Mouse (Mus musculus): Measurements from ENCODE around the gene Hist1h1c. TPM values are rescaled to one million over a fixed set of nuclear protein-coding genes. Genes with fewer than 3 reads are reported as not detected.
"Not testable (repeated sequence)": the region's sequence is repeated elsewhere in the genome, so short reads cannot be mapped to it uniquely, and the experiment has no call there.

The Hist1h1c gene
- polyA plus RNA-seq, 1 experiment = 46.7 TPM

DNA sequence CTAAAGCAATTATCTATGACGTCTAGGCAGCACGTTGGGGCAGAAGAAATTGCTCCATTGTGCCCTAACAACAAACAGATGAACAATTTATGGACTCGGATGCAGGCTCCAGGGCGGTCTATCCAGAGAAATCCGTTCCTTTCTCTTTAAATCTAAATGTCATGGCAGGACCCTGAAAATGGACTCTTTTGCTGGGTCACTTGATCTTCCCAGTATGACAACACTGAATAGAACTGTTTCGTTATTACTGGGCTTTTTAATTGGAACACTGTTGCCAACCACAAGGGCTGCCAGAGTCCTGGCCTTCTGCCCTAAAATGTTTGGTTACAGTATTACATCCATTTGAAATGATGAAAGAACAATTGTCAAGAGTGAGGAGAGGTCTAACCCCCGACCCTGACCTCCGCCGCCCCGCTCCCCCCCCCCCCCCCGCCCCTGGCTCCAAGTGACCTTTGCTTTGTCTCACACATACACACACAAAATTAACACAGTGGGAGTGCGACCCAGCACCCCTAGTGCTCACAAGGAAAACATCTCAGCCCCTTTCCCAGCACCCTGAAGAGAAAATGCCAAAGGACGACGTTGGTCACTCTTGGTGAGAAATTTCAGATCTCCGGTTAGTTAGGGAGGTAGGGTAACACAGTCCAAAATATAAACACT, 28.8 kb upstream of the Hist1h1c start:
- no peak for TF ChIP-seq POLR2A (IDR thresholded peaks at IDR 0.05; ENCODE audit: borderline replicate concordance, extremely low read depth, low read depth, low read length)
- no peak for TF ChIP-seq CTCF (IDR thresholded peaks at IDR 0.05; ENCODE audit: insufficient read depth, low read length)
- WGBS = 20% methylated on average over 15 of the region's 15 CpGs
- no peak for DNase-seq
- Histone ChIP-seq H3K4me1 (ENCODE audit: control insufficient read depth, insufficient read depth, low read length) (peaks cover 2% of the 10 kb centered on the region; the same call in 1 of the 2 replicates), H3K4me3 (replicated peaks; ENCODE audit: extremely low read depth, low read depth, low read length) (peak overlapping the region; percentile 74)

DNA sequence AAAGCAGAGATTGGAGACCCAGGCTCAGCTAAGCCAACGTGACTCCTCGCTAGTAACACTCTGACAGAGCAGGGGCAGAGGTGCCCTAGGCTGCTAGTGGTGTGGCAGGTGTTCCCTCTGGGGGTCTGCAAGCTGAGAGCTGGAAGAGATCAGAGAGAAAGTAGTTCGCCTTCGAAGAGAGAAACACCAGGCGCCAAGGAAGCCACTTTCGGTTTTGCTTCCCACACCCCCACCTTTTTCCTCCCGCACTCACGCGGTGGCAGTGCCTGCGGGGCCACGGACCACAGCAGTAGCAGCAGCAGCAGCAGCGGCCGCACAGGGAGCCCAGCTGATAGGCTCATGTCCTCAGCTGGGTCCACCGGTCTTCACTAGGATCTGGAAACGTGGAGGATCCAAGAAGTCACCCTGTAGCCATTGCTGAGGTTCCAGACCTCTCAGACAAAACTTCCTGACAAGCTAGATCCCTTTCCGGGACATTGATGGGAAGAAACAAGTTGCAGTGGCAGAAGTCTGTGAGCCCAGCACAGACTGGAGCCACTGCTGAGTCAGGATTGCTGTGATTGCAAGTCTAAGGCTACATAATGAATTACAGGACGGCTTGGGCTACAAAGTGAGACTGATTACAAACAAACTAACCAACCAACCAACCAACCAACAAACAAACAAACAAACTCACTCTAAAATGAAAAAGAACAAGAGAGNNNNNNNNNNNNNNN, 28.1 kb upstream of the Hist1h1c start, which contains the start of gene Hfe:
Gene Hfe (minus strand): TSS at position 481 of the 716 bp plus-strand sequence.
- 1% methylated on average over 17 of the region's 17 CpGs for WGBS
- Histone ChIP-seq H3K4me1 (ENCODE audit: control insufficient read depth, insufficient read depth, low read length) (peaks cover 2% of the 10 kb centered on the region; the same call in 1 of the 2 replicates), H3K4me3 (replicated peaks; ENCODE audit: extremely low read depth, low read depth, low read length) (peak within 1 kb of the TSS; percentile 74)
- no peak for TF ChIP-seq CTCF (IDR thresholded peaks at IDR 0.05; ENCODE audit: insufficient read depth, low read length)
- TF ChIP-seq POLR2A (IDR thresholded peaks at IDR 0.05; ENCODE audit: borderline replicate concordance, extremely low read depth, low read depth, low read length) = peak; percentile 72; the same call in 1 of the 2 replicates
- DNase-seq = peak; percentile 64

DNA sequence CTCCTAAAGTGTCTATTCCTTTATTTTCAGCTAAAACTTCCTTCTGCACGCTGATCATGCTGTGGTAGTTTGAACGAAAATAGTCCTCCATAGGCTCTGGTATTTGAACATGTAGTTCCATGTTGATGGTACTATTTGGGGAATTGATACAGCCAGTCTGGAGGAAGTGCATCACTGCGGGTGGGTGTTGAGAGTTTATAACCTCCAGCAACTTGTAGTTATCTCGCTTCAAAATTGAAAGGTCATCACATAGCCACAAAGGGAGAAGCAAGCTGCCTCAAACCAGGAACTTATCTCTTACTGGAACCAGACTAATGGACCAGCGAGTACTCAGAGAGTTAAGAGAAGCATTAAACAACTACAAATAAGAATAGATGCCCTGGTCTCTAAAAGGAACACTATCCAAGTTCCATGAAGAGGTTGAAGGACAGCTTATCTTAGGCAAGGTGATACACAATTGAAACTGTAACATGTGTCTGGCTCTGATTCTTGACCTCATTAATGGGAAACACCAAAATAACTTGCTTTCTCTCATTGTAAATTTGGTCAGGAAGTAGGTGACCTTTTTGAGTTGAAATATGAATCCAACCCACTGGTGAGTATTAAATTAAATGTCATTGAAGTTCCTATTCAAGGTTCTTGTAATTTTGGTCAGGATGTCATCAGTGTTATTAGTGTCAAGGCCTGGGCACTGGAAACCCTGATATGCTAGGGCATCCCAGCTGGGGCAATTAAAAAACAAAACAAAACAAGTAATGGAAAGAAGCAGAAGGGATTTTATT, 22.2 kb upstream of the Hist1h1c start:
- 78% methylated on average over 5 of the region's 5 CpGs for WGBS
- H3K4me3 ChIP-seq (replicated peaks; ENCODE audit: extremely low read depth, low read depth, low read length) = no peak overlapping the region
- no peaks in the 10 kb centered on the region for H3K4me1 ChIP-seq (ENCODE audit: control insufficient read depth, insufficient read depth, low read length)
- TF ChIP-seq CTCF (IDR thresholded peaks at IDR 0.05; ENCODE audit: insufficient read depth, low read length) (no peak), POLR2A (IDR thresholded peaks at IDR 0.05; ENCODE audit: borderline replicate concordance, extremely low read depth, low read depth, low read length) (no peak)
- DNase-seq = no peak

DNA sequence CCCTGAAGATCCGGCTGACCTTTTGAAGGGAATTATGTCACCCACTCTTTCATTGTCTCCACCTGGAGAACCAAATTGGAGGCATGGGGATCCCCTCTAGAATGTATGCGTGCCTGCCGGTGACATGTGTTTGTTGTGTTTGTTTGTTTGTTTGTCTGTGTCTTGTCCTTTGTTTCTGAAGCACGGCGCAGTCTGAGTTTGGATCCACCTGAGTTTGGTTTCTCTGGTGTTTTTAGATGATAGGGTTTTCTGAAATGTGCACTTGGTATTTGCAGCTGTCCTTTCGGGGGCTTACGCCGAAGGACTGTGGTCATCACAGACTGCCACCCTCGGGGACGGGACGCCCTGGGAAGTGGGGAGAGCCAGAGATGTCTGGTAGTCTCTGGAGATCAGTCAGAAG, 21.4 kb upstream of the Hist1h1c start:
- H3K4me3 ChIP-seq (replicated peaks; ENCODE audit: extremely low read depth, low read depth, low read length) = no peak overlapping the region
- no peak for DNase-seq
- H3K4me1 ChIP-seq (ENCODE audit: control insufficient read depth, insufficient read depth, low read length) = no peaks in the 10 kb centered on the region
- TF ChIP-seq CTCF (IDR thresholded peaks at IDR 0.05; ENCODE audit: insufficient read depth, low read length) (no peak), POLR2A (IDR thresholded peaks at IDR 0.05; ENCODE audit: borderline replicate concordance, extremely low read depth, low read depth, low read length) (no peak)
- 49% methylated on average over 11 of the region's 11 CpGs for WGBS

DNA sequence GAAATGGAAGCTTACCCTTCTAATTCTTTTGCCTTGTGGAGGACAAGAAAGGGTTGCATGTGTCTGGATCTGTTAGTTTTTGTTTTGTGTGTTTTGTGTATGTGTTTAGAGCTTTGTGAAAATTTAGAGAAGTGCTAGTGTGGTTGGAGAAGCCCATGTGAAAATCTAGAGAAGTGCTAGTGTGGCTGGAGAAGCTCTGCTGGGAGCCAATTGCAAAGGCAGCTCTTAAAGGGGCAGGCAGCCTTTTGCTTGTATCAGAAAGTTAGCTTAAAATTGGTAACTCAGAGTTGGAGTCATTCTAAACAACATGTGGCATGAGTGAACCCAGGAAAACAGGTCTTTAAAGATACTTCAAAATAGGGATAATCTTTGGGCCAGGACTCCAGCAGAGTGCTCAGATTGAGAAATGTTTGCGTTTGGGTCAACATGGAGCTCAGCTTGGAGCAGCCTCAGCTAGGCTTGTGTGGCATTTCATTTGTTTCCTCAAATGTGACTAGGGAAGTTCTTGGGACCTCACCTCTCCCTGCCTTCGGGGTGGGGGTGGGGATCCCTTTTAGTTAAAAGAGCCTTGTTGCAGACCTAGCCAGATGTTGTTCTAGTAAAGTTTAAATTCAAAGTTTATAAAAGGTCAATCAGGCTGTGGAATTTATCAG, 20.9 kb upstream of the Hist1h1c start:
- H3K4me3 ChIP-seq (replicated peaks; ENCODE audit: extremely low read depth, low read depth, low read length); H3K4me1 ChIP-seq (ENCODE audit: control insufficient read depth, insufficient read depth, low read length); DNase-seq: not testable (repeated sequence)
- 19% methylated on average over 2 of the region's 2 CpGs for WGBS

DNA sequence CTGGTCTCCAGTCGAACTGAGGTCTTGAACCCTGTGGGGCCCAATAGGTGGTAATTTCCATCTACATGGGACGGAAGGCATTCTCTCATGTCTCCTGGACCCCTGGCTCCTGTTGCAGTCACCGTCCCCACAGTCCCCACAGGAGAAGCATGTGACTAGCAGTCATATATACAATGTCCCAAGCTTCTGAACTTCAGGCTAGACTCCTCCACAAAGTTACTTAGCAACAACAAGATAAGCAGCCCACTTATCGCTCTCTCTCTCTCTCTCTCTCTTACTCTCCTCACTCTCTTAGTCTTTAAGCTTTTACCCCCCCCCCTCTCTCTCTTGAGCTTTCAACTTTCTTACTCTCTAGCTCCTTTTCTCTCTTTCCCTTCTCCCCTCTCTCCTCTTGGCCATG, 14.4 kb upstream of the Hist1h1c start:
- DNase-seq = no peak
- TF ChIP-seq POLR2A (IDR thresholded peaks at IDR 0.05; ENCODE audit: borderline replicate concordance, extremely low read depth, low read depth, low read length) = no peak
- no peak for TF ChIP-seq CTCF (IDR thresholded peaks at IDR 0.05; ENCODE audit: insufficient read depth, low read length)
- WGBS = 77% methylated on average over 4 of the region's 4 CpGs
- Histone ChIP-seq H3K4me1 (ENCODE audit: control insufficient read depth, insufficient read depth, low read length) (no peaks in the 10 kb centered on the region), H3K4me3 (replicated peaks; ENCODE audit: extremely low read depth, low read depth, low read length) (no peak overlapping the region)

DNA sequence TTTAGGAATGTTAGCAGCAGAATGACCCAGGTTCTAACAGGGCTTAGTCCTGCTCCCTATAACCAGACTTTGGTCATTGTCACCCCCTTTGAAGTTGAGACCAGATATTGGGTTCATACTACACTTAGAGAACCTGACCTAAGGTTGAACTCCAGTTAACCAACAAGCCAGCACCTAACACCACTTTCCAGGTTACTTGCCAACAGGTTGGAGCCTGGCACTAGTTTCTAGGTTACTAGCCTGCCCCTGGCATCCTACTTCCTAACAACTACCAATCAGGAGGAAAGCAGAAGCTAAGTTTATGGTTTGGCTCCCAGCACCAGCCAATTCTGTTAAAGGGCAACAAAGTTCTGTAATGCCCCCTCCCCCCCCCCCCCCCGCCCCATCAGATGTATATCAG, 13.4 kb upstream of the Hist1h1c start:
- no peak for TF ChIP-seq CTCF (IDR thresholded peaks at IDR 0.05; ENCODE audit: insufficient read depth, low read length)
- TF ChIP-seq POLR2A (IDR thresholded peaks at IDR 0.05; ENCODE audit: borderline replicate concordance, extremely low read depth, low read depth, low read length) = no peak
- no peaks in the 10 kb centered on the region for H3K4me1 ChIP-seq (ENCODE audit: control insufficient read depth, insufficient read depth, low read length)
- no peak overlapping the region for H3K4me3 ChIP-seq (replicated peaks; ENCODE audit: extremely low read depth, low read depth, low read length)
- no peak for DNase-seq
- 95% methylated on average over 1 of the region's 1 CpGs for WGBS

DNA sequence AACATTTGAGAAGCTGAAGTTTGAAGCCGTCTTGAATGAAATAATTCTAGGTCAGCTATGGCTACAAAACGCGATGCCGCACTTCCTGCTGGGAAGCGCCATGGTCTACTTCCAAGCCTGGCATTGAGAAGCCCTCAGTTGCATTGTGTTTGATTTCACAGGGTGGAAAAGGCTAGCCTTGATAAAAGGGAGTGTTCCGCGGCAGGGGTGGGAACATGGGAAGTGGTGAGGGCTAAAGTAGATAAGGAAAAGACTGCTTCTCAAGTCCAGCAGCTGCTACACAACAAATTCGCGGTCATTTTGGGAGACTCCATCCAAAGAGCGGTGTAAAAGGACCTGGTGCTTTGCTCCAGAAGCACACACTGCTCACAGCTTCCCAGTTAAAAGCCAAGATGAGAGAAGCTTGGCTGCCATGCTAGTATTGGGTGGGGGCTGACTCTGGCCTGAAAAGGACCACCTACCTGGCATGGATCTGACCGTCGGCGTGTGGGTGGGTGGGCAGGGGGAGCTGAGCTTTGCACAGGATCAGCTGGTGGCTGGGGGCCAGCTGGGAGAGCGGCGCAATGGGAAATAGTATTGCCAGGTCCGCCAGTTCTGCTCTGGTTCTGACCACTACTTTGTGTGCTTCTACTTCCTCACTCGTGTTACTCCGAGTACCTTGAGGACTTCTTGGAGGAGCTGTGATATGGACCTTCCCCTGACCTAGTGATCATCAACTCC, 10.0 kb upstream of the Hist1h1c start:
- Histone ChIP-seq H3K4me1 (ENCODE audit: control insufficient read depth, insufficient read depth, low read length) (no peaks in the 10 kb centered on the region), H3K4me3 (replicated peaks; ENCODE audit: extremely low read depth, low read depth, low read length) (no peak overlapping the region)
- WGBS = 79% methylated on average over 18 of the region's 18 CpGs
- no peak for TF ChIP-seq POLR2A (IDR thresholded peaks at IDR 0.05; ENCODE audit: borderline replicate concordance, extremely low read depth, low read depth, low read length)
- DNase-seq = no peak

DNA sequence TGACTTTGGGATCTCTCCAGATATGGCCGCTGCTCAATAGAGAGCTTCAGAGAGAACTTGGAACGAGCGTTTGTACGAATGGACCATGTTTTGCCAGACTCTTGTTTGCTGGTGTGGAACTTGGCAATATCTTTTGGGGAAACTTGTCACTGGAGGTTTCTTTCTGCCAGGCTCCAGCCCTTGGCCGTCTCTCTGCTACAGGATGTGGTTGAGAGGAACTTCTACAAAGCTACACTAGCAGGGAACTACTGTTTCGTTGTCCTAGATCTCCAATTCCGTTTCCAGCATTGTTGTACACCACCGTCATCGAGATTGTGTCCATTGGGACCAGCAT, 9.4 kb upstream of the Hist1h1c start:
- WGBS = 80% methylated on average over 9 of the region's 9 CpGs
- DNase-seq = no peak

More for the DNA sequence above, 9.4 kb upstream of the Hist1h1c start:
- Histone ChIP-seq H3K4me3 (replicated peaks; ENCODE audit: extremely low read depth, low read depth, low read length) (no peak overlapping the region), H3K4me1 (ENCODE audit: control insufficient read depth, insufficient read depth, low read length) (no peaks in the 10 kb centered on the region)
- TF ChIP-seq POLR2A (IDR thresholded peaks at IDR 0.05; ENCODE audit: borderline replicate concordance, extremely low read depth, low read depth, low read length) (no peak), CTCF (IDR thresholded peaks at IDR 0.05; ENCODE audit: insufficient read depth, low read length) (no peak)
